Mouse (Mus musculus) lung, adult 2 months (tissue): ENCODE results near the gene Pitpnc1. TPM values are rescaled to one million over a fixed set of nuclear protein-coding genes. Genes with fewer than 3 reads are reported as not detected.

Source experiments
- DNase-seq: peaks from one replicate; pipeline ENCODE4 v3.0.0; 2022
- H3K4me1 ChIP-seq: fragments of 200-500 bp; 2 replicates; pipeline ENCODE4 v1.6.1; 2011; ENCODE audit warnings: low read length; ENCODE audit not compliant: control insufficient read depth, insufficient read depth
- H3K4me3 ChIP-seq: fragments of 200-500 bp; replicated peaks from 2 replicates; pipeline ENCODE3; 2011; ENCODE audit warnings: low read depth, mild to moderate bottlenecking, control low read depth, low read length; ENCODE audit errors: extremely low read depth
- CTCF ChIP-seq: fragments of 200-500 bp; IDR thresholded peaks from 2 replicates; pipeline ENCODE4 v1.5.1; 2011; ENCODE audit warnings: mild to moderate bottlenecking, low read length, control low read depth; ENCODE audit not compliant: insufficient read depth
- POLR2A ChIP-seq: fragments of 200-500 bp; IDR thresholded peaks from 2 replicates; pipeline ENCODE4 v1.6.1; 2011; ENCODE audit warnings: low read depth, mild to moderate bottlenecking, control low read depth, low read length, borderline replicate concordance; ENCODE audit errors: extremely low read depth
- whole genome bisulfite sequencing: fragments of 180-500 bp; shearing (Covaris S2); methylation state at CpG from one replicate; pipeline ENCODE4 v1.1.7; 2018; 5-methylcytosine and 5-hydroxymethylcytosine counted together
- polyA plus RNA-seq: library from polyadenylated mRNA; depleted of rRNA; stranded (reverse); fragments of >200 nt; gene quantifications from 2 replicates; pipeline ENCODE4 v1.2.3, GENCODE M21; 2012

The Pitpnc1 gene
- polyA plus RNA-seq, 1 experiment, result 39.0 TPM

- WGBS, result 85% methylated on average over 7 of the region's 7 CpGs
- DNase-seq, result no peak
- TF ChIP-seq CTCF, result no peak
- no peak for TF ChIP-seq POLR2A
- Histone ChIP-seq H3K4me1 (peaks cover 6% of the 10 kb centered on the region; the same call in 1 of the 2 replicates), H3K4me3 (no peak overlapping the region)
These were observed 97.8 kb downstream of the Pitpnc1 start for GRCm38 (mm10) chr11:107372688-107373087.

- peaks cover 6% of the 10 kb centered on the region; the same call in 1 of the 2 replicates for H3K4me1 ChIP-seq
- WGBS, result 60% methylated on average over 3 of the region's 3 CpGs
- no peak for TF ChIP-seq CTCF
- no peak for TF ChIP-seq POLR2A
- no peak overlapping the region for H3K4me3 ChIP-seq
- no peak for DNase-seq
These were observed 100.0 kb downstream of the Pitpnc1 start for GRCm38 (mm10) chr11:107370476-107370875.

- WGBS, result 95% methylated on average over 6 of the region's 6 CpGs
- Histone ChIP-seq H3K4me1 (peaks cover 6% of the 10 kb centered on the region; the same call in 1 of the 2 replicates), H3K4me3 (no peak overlapping the region)
- no peak for DNase-seq
- TF ChIP-seq CTCF, result no peak
These were observed 100.8 kb downstream of the Pitpnc1 start for GRCm38 (mm10) chr11:107369661-107370060.

DNA sequence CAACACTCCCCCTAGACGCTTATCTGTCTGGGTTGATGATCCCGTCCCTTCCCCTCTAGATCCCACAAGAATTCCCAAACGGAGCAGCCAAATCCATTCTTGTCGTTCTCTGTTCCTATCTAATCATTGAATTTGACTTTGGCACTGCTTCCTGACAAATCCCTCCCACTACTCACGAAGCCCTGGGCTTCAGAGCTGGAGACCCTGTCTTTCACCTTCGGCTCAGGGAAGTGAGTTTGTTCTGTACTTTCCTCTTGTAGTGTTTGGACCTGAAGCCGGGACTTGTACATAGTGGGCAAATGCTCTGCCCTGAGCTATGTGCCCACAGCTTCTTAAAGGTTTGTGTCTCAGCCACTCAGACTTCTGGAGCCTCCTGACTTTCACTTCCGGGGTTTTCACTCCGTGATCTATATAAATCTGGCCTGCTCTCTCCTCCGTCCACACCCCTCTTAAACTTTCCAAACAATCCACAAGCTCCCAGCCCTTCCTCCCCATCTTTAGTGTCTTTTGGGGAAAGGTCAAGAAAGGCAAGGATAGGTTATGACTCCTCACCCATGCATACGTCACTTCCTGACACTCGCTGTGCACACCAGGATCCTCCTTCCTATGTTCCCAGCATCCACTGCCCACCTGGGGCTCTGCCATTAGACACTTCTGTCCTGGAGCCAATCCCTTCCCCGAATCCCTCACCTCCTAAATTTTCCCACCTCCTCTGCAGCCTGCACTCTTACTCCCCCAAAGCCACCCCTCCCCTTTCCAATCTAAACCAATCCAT, 104.4 kb downstream of the Pitpnc1 start:
- 39% methylated on average over 13 of the region's 13 CpGs for WGBS
- DNase-seq, result no peak
- Histone ChIP-seq H3K4me3 (no peak overlapping the region), H3K4me1 (peaks cover 6% of the 10 kb centered on the region; the same call in 1 of the 2 replicates)
- no peak for TF ChIP-seq CTCF
- TF ChIP-seq POLR2A, result no peak

DNA sequence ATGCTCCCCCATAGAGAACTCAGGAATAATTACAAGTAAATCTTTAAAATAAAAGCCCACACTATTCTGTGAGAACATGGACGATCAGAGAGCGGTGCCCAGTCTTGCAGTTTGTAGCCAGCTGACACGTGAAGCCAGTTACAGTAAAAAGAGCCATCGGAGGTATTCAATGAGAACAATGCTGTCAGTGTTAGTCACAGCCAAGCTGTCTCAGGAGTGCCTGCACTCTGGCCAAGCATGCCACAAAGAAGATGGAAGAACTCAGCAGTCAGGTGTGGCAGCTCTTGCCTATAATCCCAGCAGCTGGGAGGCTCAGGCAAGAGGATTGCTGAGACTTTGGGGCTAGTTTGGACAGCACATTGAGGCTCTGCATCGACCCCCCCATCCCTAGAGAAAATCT, 111.8 kb downstream of the Pitpnc1 start:
- Histone ChIP-seq H3K4me3 (no peak overlapping the region), H3K4me1 (peaks cover 4% of the 10 kb centered on the region; the same call in 1 of the 2 replicates)
- no peak for DNase-seq
- 63% methylated on average over 5 of the region's 5 CpGs for WGBS
- TF ChIP-seq CTCF (no peak), POLR2A (no peak)

DNA sequence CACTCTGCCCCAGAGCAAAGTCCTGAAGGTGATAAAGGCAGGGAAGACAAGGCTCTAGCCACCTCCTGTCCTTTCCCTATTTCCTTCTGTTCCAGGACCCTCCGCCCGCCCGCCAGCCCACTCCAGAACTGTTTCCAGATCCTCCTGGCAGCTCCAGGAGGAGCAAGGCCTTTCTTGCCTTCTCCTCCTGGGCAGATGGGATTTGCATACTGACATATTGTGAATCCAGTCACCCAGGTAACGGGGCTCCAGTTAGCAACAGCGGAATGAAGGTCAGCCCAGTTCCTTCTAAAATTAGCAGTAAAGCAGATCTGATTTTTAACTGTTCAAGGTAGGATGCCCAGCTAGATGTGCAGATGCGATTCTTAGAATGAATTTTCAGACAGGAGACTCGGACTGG, 114.3 kb downstream of the Pitpnc1 start:
- H3K4me3 ChIP-seq, result no peak overlapping the region
- H3K4me1 ChIP-seq, result peaks cover 4% of the 10 kb centered on the region; the same call in 1 of the 2 replicates
- TF ChIP-seq CTCF (no peak), POLR2A (no peak)
- DNase-seq, result no peak
- WGBS, result 91% methylated on average over 7 of the region's 7 CpGs

GRCm38 (mm10) chr11:107355526-107355925, 115.0 kb downstream of the Pitpnc1 start:
- 74% methylated on average over 3 of the region's 3 CpGs for WGBS
- Histone ChIP-seq H3K4me3 (no peak overlapping the region), H3K4me1 (peaks cover 4% of the 10 kb centered on the region; the same call in 1 of the 2 replicates)
- TF ChIP-seq POLR2A (no peak), CTCF (no peak)
- DNase-seq, result no peak

- no peak for DNase-seq
- no peak overlapping the region for H3K4me3 ChIP-seq
- H3K4me1 ChIP-seq, result peaks cover 4% of the 10 kb centered on the region; the same call in 1 of the 2 replicates
- no peak for TF ChIP-seq POLR2A
- TF ChIP-seq CTCF, result no peak
- 63% methylated on average over 8 of the region's 8 CpGs for WGBS
These were observed 115.9 kb downstream of the Pitpnc1 start for GRCm38 (mm10) chr11:107354499-107355143.

DNA sequence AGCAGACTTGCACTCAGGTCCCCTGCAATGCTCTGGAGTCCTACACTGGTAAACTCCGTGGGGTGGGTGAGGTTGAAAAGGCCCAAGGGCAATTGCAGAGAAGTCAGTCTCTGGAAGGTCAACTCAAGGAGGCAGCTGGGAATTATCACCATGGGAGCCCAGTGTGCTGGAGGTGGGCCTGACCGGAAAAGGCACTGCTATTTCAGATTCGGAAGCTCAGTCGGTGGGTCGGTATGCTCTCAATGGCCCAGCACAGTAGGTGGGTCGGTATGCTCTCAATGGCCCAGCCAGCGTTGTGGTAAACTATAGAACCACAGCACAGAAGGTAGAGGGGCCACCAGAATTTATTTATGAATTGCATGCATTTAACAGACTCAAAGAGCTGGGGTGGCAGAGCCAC, 117.9 kb downstream of the Pitpnc1 start:
- H3K4me3 ChIP-seq, result no peak overlapping the region
- no peak for TF ChIP-seq POLR2A
- TF ChIP-seq CTCF, result no peak
- DNase-seq, result no peak
- 63% methylated on average over 7 of the region's 7 CpGs for WGBS
- H3K4me1 ChIP-seq, result peaks cover 4% of the 10 kb centered on the region; the same call in 1 of the 2 replicates

GRCm38 (mm10) chr11:107349756-107350155, 120.7 kb downstream of the Pitpnc1 start:
- no peak overlapping the region for H3K4me3 ChIP-seq
- DNase-seq, result no peak
- 91% methylated on average over 7 of the region's 7 CpGs for WGBS
- peaks cover 4% of the 10 kb centered on the region; the same call in 1 of the 2 replicates for H3K4me1 ChIP-seq
- TF ChIP-seq CTCF (no peak), POLR2A (no peak)
